Mouse (Mus musculus) heart, postnatal 0 days (tissue): ENCODE results near the gene Ascc2.

Source experiments
- CTCF ChIP-seq: IDR thresholded peaks from 2 replicates; pipeline ENCODE4 v1.5.1; 2016; ENCODE audit warnings: antibody characterized with exemption, control low read depth, low read depth
- EP300 ChIP-seq: IDR thresholded peaks from 2 replicates; pipeline ENCODE4 v1.6.1; 2016; ENCODE audit warnings: antibody characterized with exemption, low read depth

DNA sequence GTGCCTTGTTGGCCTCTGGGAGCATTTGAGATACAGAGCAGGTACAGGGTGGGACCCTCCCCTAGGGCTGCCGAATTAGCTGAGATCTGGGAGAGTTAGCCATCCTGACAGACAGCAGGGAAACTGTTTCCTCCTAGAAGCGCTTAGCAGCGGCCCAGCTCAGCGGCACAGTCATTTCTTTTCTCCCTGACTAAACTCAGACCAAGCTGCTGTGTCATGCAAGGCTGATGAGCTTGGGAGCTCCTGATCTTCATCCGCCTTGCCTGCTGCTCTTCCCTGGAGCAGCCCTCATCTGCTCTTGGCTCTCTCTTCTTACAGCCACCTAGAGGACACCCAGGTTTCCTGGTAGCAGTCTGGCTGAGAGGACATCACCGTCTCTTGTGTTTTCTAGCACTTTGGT lies 46.6 kb downstream of the Ascc2 start:
- TF ChIP-seq CTCF (no peak), EP300 (no peak)
